Mouse (Mus musculus) pancreas, adult 10 weeks (tissue): ENCODE results near the gene Bckdhb. TPM values are rescaled to one million over a fixed set of nuclear protein-coding genes. Genes with fewer than 3 reads are reported as not detected.

Experiments used
- polyA plus RNA-seq: library from polyadenylated mRNA; stranded (reverse); fragments of 350-450 nt; fragmentation: Illumina TruSeq; extraction: RNeasy Lipid Tissue Mini Kit (QIAGEN cat#74804); gene quantifications from one replicate; pipeline ENCODE4 v1.2.3, GENCODE M21; 2015; ENCODE audit warnings: low read depth, low replicate concordance; ENCODE audit not compliant: insufficient read depth

Gene Bckdhb
- 76.2 TPM for polyA plus RNA-seq

DNA sequence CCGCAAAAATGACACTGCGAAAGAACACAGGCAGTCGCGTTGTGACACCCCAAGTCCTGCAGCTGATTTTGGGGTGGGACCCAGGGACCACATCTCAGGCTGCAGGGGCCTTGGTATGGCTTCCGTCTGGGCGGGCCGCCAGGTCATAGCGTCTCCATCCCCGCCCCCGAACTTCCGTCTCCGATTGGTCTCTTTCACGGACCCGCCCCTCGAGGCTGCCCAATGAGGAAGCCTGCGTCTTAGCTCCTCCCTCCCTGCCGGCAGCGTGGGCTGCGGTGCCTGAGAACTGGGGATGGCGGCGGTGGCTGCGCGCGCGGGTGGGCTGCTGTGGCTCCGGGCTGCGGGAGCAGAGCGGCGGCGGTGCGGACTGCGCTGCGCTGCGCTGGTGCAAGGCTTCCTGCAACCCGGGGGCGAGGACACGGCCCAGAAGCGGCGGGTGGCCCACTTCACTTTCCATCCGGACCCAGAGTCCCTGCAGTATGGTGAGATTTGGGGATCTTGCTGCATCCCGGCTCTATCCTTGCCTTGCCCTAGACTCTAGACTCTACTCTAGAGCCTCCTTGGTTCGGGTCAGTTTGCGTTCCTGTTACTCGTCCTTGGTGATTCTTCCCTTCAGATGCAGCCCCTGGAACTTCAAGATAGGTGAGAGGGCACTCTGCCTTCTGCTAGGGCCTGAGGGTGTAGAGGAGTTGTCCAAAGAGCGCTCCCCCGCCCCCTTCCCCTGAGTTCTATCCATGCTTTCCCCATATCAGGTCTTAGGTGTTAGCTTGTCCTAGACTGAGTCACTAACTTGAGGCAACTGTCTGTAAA is at the start of gene Bckdhb:
Bckdhb (plus strand) TSS at position 268 of the 810 bp plus-strand sequence.

Other genes with a start within 250 kb of the Bckdhb start
- not detected for gene Elovl4, start 118.9 kb upstream of the Bckdhb start, polyA plus RNA-seq
- gene Ttk, start 90.5 kb upstream of the Bckdhb start, polyA plus RNA-seq, result not detected